Mouse (Mus musculus) granulocyte monocyte progenitor cell, adult 5-6 weeks (primary cell): ENCODE results near the gene Map4k5. TPM values are rescaled to one million over a fixed set of nuclear protein-coding genes. Genes with fewer than 3 reads are reported as not detected.

Experiments used
- ATAC-seq: replicated peaks from 2 replicates; pipeline ENCODE4 v1.8.0; 2016; ENCODE audit warnings: mild to moderate bottlenecking, moderate TSS enrichment, inconsistent platforms; ENCODE audit not compliant: poor library complexity, severe bottlenecking
- total RNA-seq, 2 experiments: library from RNA; stranded (forward) in 1 of 2; stranded (reverse) in 1 of 2; fragments of 200-712, 200-1000 nt in 1 of 2; fragments of >200 nt in 1 of 2; fragmentation: Nextera tagmentation in 1 of 2; gene quantifications; 2 replicates each; pipeline ENCODE4 v1.2.3; 2014 to 2017

The Map4k5 gene
- total RNA-seq, 2 experiments from 2014 or later, result 14.8 to 16.4 TPM

DNA sequence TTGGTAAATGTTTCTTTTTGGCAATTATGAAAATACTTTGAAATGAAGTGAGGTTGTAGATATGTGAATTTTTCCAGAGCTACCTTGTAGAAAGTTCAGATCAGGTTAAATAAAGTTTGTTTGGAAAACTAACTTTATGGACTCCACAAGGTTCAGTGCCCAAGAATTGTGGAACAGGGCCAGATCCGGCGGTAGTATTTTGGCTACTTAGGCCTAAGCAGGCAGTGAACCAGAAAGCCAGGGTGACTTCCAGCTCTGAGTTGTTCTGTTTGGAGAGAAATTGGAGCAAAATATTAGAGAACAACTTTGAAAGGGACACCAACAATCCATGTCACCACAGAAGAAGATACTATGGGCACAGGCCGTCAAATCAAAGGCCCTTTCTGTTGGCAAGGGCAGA is 96.7 kb downstream of the Map4k5 start:
- no peak for ATAC-seq

DNA sequence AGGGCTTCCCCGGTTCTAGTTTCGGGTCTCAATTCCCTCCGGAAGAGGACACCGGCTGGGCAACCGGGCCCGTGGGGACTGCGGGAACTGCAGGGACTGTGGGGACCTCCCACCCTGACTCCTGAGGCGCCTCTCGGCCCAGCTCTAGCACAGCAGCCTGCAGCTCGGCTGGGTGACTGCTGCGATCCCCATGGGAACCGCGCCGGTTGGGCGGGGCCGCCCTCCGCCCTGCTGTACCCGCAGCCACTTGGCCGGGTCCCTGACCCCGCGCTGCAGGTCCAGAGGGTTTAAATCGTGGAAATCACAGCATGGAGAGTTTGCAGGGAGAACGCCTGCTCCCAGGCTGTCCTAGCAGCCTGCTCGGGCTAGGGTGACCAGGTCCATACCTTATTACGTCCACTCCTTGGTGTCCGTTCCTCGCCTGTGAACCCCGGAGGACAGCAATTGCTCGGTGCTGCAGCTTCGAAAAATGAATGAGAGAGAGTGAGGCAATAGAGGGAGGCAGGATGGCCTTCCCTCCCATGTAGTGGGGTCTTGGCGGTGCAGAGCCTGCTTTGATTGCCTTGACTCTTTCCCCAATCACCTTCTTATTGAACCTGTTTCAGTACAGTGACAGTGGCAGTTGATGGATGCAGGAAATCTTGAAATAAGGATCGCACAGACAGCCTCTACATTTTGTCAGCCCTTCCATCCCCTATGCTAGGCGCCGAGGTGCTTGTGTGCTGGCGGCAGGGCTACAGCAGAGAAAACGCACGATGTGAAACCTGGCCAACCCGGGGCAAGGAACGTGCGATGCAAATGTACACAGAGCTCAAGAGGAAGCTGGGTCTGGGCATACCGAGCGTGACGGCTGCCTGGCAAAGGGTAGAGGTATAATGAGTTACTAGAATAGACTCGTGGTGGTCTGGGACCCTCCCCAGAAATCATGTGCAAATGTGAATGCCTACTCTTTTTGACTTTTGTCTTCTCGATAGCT is 102.2 kb downstream of the Map4k5 start, which contains the start of gene Cdkl1:
Gene Cdkl1 (minus strand): TSS at position 738 of the 976 bp plus-strand sequence.
- peak; percentile 93 for ATAC-seq

GRCm38 (mm10) chr12:69789766-69790529 is 103.1 kb downstream of the Map4k5 start:
- ATAC-seq, result no peak

DNA sequence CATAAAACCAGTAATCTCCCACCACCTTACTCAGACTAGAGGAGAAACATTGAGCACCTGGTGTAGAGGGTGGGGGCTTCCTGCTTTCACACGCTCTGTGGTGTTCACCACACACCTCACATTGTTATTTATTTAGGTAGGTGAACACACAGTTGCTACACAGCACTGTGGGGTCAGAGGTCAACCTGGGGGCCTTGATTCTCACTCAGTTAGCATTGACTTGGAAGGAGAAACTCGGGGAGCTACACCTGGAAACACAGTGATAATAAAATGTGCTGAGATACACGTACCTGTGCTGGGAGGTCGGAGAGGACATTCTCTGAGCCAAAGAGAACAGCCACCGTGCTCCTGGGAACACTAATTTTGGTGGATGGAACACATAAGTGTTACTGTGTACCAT is 104.6 kb downstream of the Map4k5 start:
- ATAC-seq, result no peak

GRCm38 (mm10) chr12:69785471-69785870 is 107.5 kb downstream of the Map4k5 start:
- ATAC-seq, result no peak

- ATAC-seq, result no peak
Observed at GRCm38 (mm10) chr12:69783247-69784025, 109.6 kb downstream of the Map4k5 start.

GRCm38 (mm10) chr12:69781935-69782650 is 110.9 kb downstream of the Map4k5 start:
- no peak for ATAC-seq

DNA sequence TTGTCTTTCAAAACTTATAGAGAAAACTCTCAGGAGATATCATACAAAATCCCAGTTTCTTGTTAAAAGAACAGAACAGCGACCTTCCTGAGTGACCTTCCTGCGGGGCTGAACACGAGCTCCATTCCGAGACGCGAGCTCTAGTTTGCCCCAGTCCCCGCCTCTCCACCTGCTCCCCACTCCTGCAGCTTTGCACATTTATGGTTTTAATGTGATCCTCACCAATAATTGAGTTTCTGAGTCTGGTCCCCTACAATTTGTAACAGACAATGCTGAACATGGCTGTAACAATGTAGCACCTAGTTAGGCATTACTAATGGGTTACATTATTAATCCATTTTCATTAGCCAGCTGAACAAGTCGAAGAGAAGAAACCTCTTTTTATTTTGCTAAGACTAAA is 111.5 kb downstream of the Map4k5 start:
- no peak for ATAC-seq

DNA sequence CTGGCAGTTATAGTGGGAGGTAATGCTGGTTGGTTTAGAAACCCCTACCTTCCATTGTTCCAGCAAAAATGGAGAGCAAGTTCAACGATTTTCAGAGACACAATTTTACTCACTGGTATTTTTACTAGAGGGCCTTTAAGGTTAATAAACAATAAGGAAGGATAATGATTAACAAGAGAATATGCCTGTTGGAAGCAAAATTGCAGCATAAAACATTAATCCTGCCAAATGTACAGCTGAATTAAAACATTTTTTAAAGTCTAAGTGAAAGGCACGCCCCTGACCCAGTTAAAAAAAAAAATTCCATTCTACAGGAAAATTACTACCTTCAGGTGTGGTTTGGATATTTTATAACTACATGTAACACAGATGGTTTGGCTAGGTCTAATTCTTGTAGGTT is 115.0 kb downstream of the Map4k5 start:
- ATAC-seq, result no peak

GRCm38 (mm10) chr12:69777341-69777730 is 115.7 kb downstream of the Map4k5 start:
- ATAC-seq, result no peak

DNA sequence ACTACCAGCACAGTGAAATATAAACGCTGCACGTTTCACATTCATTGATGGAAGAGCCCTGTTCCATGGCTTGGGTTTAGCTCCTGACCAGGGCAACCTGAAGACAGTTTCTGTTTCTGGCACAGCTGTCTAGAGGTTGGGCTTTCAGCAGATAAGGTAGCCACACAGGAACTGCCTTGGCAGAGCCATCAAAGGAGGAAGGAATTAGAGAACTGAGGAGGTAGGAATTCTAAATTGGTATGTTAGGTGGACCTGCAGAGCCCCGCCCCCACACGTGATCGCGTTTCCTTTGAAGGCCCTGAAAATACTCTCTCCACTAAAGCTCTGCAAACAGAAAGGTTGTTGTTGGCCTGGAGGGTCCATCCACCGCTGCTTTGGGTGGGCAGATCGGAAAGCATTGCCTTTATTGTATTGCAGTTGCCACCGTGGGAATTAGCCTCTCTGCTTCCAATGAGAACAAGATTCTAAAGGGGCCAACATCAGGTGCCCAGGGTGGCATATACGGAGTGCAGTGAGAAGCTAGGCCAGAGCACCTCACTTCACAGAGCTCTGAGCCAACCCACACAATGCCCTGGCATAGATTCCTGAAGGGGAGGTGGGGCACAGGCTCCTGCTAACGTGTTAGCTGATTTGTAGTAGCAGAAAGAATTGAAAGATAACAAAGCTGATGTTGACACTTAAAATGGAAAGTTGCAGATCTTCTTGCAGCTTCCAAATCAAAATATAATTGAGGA is 116.2 kb downstream of the Map4k5 start:
- ATAC-seq, result peak; percentile 56

- no peak for ATAC-seq
Observed at GRCm38 (mm10) chr12:69768841-69769240, 124.2 kb downstream of the Map4k5 start.

- ATAC-seq, result no peak
Observed at GRCm38 (mm10) chr12:69767476-69768258, 125.3 kb downstream of the Map4k5 start.

- peak; percentile 44 for ATAC-seq
Observed at GRCm38 (mm10) chr12:69766185-69766904, 126.7 kb downstream of the Map4k5 start.

DNA sequence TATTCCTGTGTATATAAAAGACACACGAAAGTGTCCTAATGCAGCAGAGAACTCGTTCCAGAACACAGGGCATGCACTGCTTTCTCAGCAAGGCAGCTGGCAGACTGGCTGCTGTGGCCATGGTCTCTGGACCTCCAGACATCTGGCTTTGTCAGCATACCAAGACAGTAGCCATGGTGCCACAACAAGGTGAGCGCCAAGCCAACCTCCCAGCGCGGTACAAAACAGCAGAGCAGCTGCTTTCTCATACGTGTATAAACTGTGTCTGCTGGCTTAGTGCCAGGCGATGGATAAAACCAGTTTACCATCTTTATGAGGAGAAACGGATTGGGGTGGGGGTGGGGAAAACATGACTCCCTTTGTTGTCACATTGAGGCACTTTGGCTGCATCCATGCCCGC is 127.5 kb downstream of the Map4k5 start:
- ATAC-seq, result no peak

GRCm38 (mm10) chr12:69761603-69762002 is 131.4 kb downstream of the Map4k5 start:
- ATAC-seq, result no peak

DNA sequence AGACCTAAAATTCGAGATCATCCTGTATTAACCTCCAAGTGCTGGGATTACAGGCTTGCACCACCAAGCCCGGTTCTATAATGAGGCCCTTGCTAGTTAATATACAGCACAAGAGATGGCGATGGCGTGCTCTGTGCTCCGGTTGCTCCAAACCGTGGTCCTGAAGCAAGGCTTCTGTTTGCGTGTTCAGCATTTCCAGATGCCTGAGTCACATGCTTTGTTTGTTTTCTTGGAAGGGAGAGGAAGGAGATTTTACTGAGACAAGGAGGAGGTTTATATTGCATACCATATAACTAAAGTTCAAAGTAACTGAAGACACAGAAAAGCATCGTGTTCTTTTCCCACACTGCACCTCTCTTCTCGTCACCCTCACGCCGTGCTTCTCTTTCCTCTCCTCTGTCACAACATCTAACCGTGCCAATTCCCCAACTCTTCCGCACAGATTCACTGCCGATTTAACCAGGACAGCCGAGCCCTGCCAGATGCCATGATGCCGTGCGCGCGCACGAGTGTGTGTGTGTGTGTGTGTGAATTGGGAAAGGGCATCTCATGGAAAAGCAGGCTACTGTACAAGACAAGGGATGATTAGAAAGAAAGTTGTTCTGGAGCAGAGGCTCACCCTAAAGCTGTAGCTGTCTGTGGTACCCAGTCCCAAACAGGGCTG is 132.1 kb downstream of the Map4k5 start:
- no peak for ATAC-seq
